Mouse (Mus musculus): ENCODE results near the gene Hint1. TPM values are rescaled to one million over a fixed set of nuclear protein-coding genes. Genes with fewer than 3 reads are reported as not detected.

Gene Hint1
- total RNA-seq, 2 experiments from 2014 or later: 326 to 345 TPM

GRCm38 (mm10) chr11:54910081-54910665, 44.0 kb downstream of the Hint1 start:
- DNase-seq (ENCODE audit: extremely low spot score in 1 of 2, low spot score in 2 of 2): no peak
- intact Hi-C loops (cut with DNase I): no loop called here

- intact Hi-C loops (cut with DNase I): no loop called here
- no peak for DNase-seq (ENCODE audit: extremely low spot score in 1 of 2, low spot score in 2 of 2)
These were observed 45.0 kb downstream of the Hint1 start for GRCm38 (mm10) chr11:54911201-54911600.

- intact Hi-C loops (cut with DNase I): no loop called here
- no peak for DNase-seq (ENCODE audit: extremely low spot score in 1 of 2, low spot score in 2 of 2)
These were observed 45.7 kb downstream of the Hint1 start for GRCm38 (mm10) chr11:54911671-54912502.

GRCm38 (mm10) chr11:54912503-54913316, 46.5 kb downstream of the Hint1 start:
- intact Hi-C loops (cut with DNase I): no loop called here
- no peak for DNase-seq (ENCODE audit: extremely low spot score in 1 of 2, low spot score in 2 of 2)

GRCm38 (mm10) chr11:54913841-54914240, 47.7 kb downstream of the Hint1 start:
- intact Hi-C loops (cut with DNase I): no loop called here
- DNase-seq (ENCODE audit: extremely low spot score in 1 of 2, low spot score in 2 of 2): no peak

GRCm38 (mm10) chr11:54917461-54917860, 51.3 kb downstream of the Hint1 start:
- intact Hi-C loops (cut with DNase I): no loop called here
- no peak for DNase-seq (ENCODE audit: extremely low spot score in 1 of 2, low spot score in 2 of 2)

- intact Hi-C loops (cut with DNase I): no loop called here
- DNase-seq (ENCODE audit: extremely low spot score in 1 of 2, low spot score in 2 of 2): no peak
These were observed 52.1 kb downstream of the Hint1 start for GRCm38 (mm10) chr11:54918273-54918672.

Other genes starting within 250 kb of the Hint1 start
- 100 to 1,000 TPM; 180 to 182 TPM for gene Cdc42se2, start 78.7 kb upstream of the Hint1 start, total RNA-seq (2021)
- gene Lyrm7, start 5.5 kb upstream of the Hint1 start, total RNA-seq (2021): 10 to 100 TPM; 22.1 to 25.0 TPM
- gene Gpx3, start 36.1 kb downstream of the Hint1 start, total RNA-seq (2021): 10 to 100 TPM in 1 of 2 experiments, 1 to 10 TPM in 1; 9.7 to 10.2 TPM
- 10 to 100 TPM; 28.2 to 31.0 TPM for gene Tnip1, start 96.5 kb downstream of the Hint1 start, total RNA-seq (2021)
- 10 to 100 TPM; 82.6 to 85.7 TPM for gene Anxa6, start 167.1 kb downstream of the Hint1 start, total RNA-seq (2021)
- gene Ccdc69, start 211.7 kb downstream of the Hint1 start, total RNA-seq (2021): under 1 TPM; 0.36 to 0.56 TPM
- 10 to 100 TPM; 43.8 to 45.2 TPM for gene Gm2a, start 231.7 kb downstream of the Hint1 start, total RNA-seq (2021)